Mouse (Mus musculus): Measurements from ENCODE around the gene Habp2. TPM values are rescaled to one million over a fixed set of nuclear protein-coding genes. Genes with fewer than 3 reads are reported as not detected.

The Habp2 gene
- polyA plus RNA-seq, 1 experiment from 2014 or later = 30.8 TPM

GRCm38 (mm10) chr19:56336321-56336720 lies 49.4 kb downstream of the Habp2 start:
- Histone ChIP-seq H3K9me3 (ENCODE audit: control insufficient read depth, low read depth, low read length) (no peaks in the 10 kb centered on the region), H3K9ac (replicated peaks; ENCODE audit: low read depth, low read length) (no peak overlapping the region), H3K4me2 (replicated peaks; ENCODE audit: low read depth, low read length) (no peak overlapping the region), H3K4me3 (ENCODE audit: low read depth, low read length) (no peak overlapping the region), H3K27ac (ENCODE audit: low read length) (no peak overlapping the region), H3K27me3 (ENCODE audit: control insufficient read depth, insufficient read depth, low read length) (no peaks in the 10 kb centered on the region), H3K4me1 (ENCODE audit: control insufficient read depth, insufficient read depth, low read length) (no peaks in the 10 kb centered on the region), H3K36me3 (ENCODE audit: control insufficient read depth, insufficient read depth, low read length) (no peaks in the 10 kb centered on the region)
- 90% methylated on average over 17 of the region's 17 CpGs for WGBS
- no peak for ATAC-seq (ENCODE audit: insufficient number of reproducible peaks, insufficient read depth, low FRiP score, low read depth)

- no peak overlapping the region for H3K4me3 ChIP-seq (ENCODE audit: low read depth, low read length)
- no peaks in the 10 kb centered on the region for H3K36me3 ChIP-seq (ENCODE audit: control insufficient read depth, insufficient read depth, low read length)
- H3K27ac ChIP-seq (ENCODE audit: low read length) = no peak overlapping the region
- ATAC-seq (ENCODE audit: insufficient number of reproducible peaks, insufficient read depth, low FRiP score, low read depth) = no peak
- H3K9ac ChIP-seq (replicated peaks; ENCODE audit: low read depth, low read length) = no peak overlapping the region
- no peaks in the 10 kb centered on the region for H3K9me3 ChIP-seq (ENCODE audit: control insufficient read depth, low read depth, low read length)
- no peaks in the 10 kb centered on the region for H3K4me1 ChIP-seq (ENCODE audit: control insufficient read depth, insufficient read depth, low read length)
- H3K27me3 ChIP-seq (ENCODE audit: control insufficient read depth, insufficient read depth, low read length) = no peaks in the 10 kb centered on the region
- H3K4me2 ChIP-seq (replicated peaks; ENCODE audit: low read depth, low read length) = no peak overlapping the region
- 78% methylated on average over 12 of the region's 12 CpGs for WGBS
Measured at GRCm38 (mm10) chr19:56336826-56337225, 49.9 kb downstream of the Habp2 start.

- Histone ChIP-seq H3K27ac (ENCODE audit: low read length) (no peak overlapping the region), H3K9ac (replicated peaks; ENCODE audit: low read depth, low read length) (no peak overlapping the region), H3K9me3 (ENCODE audit: control insufficient read depth, low read depth, low read length) (no peaks in the 10 kb centered on the region), H3K4me1 (ENCODE audit: control insufficient read depth, insufficient read depth, low read length) (no peaks in the 10 kb centered on the region), H3K36me3 (ENCODE audit: control insufficient read depth, insufficient read depth, low read length) (no peaks in the 10 kb centered on the region), H3K4me3 (ENCODE audit: low read depth, low read length) (no peak overlapping the region), H3K27me3 (ENCODE audit: control insufficient read depth, insufficient read depth, low read length) (no peaks in the 10 kb centered on the region), H3K4me2 (replicated peaks; ENCODE audit: low read depth, low read length) (no peak overlapping the region)
- ATAC-seq (ENCODE audit: insufficient number of reproducible peaks, insufficient read depth, low FRiP score, low read depth) = no peak
- 77% methylated on average over 8 of the region's 8 CpGs for WGBS
Measured at GRCm38 (mm10) chr19:56342006-56342405, 55.1 kb downstream of the Habp2 start.

GRCm38 (mm10) chr19:56343869-56344563 lies 57.1 kb downstream of the Habp2 start:
- ATAC-seq (ENCODE audit: insufficient number of reproducible peaks, insufficient read depth, low FRiP score, low read depth) = no peak
- H3K4me3 ChIP-seq (ENCODE audit: low read depth, low read length) = no peak overlapping the region
- no peak overlapping the region for H3K4me2 ChIP-seq (replicated peaks; ENCODE audit: low read depth, low read length)
- H3K9me3 ChIP-seq (ENCODE audit: control insufficient read depth, low read depth, low read length) = no peaks in the 10 kb centered on the region
- H3K4me1 ChIP-seq (ENCODE audit: control insufficient read depth, insufficient read depth, low read length) = no peaks in the 10 kb centered on the region
- no peak overlapping the region for H3K9ac ChIP-seq (replicated peaks; ENCODE audit: low read depth, low read length)
- no peak overlapping the region for H3K27ac ChIP-seq (ENCODE audit: low read length)
- WGBS = 64% methylated on average over 26 of the region's 26 CpGs
- H3K27me3 ChIP-seq (ENCODE audit: control insufficient read depth, insufficient read depth, low read length) = no peaks in the 10 kb centered on the region
- H3K36me3 ChIP-seq (ENCODE audit: control insufficient read depth, insufficient read depth, low read length) = no peaks in the 10 kb centered on the region

GRCm38 (mm10) chr19:56346016-56346415 lies 59.1 kb downstream of the Habp2 start:
- H3K36me3 ChIP-seq (ENCODE audit: control insufficient read depth, insufficient read depth, low read length) = no peaks in the 10 kb centered on the region
- H3K4me1 ChIP-seq (ENCODE audit: control insufficient read depth, insufficient read depth, low read length) = no peaks in the 10 kb centered on the region
- no peak for ATAC-seq (ENCODE audit: insufficient number of reproducible peaks, insufficient read depth, low FRiP score, low read depth)
- 70% methylated on average over 3 of the region's 3 CpGs for whole genome bisulfite sequencing
- no peak overlapping the region for H3K4me2 ChIP-seq (replicated peaks; ENCODE audit: low read depth, low read length)
- H3K27me3 ChIP-seq (ENCODE audit: control insufficient read depth, insufficient read depth, low read length) = no peaks in the 10 kb centered on the region
- no peak overlapping the region for H3K9ac ChIP-seq (replicated peaks; ENCODE audit: low read depth, low read length)
- no peak overlapping the region for H3K27ac ChIP-seq (ENCODE audit: low read length)
- no peak overlapping the region for H3K4me3 ChIP-seq (ENCODE audit: low read depth, low read length)
- H3K9me3 ChIP-seq (ENCODE audit: control insufficient read depth, low read depth, low read length) = no peaks in the 10 kb centered on the region

GRCm38 (mm10) chr19:56346750-56347149 lies 59.8 kb downstream of the Habp2 start:
- H3K27ac ChIP-seq (ENCODE audit: low read length) = no peak overlapping the region
- H3K9me3 ChIP-seq (ENCODE audit: control insufficient read depth, low read depth, low read length) = no peaks in the 10 kb centered on the region
- no peak for ATAC-seq (ENCODE audit: insufficient number of reproducible peaks, insufficient read depth, low FRiP score, low read depth)
- no peak overlapping the region for H3K4me3 ChIP-seq (ENCODE audit: low read depth, low read length)
- H3K4me1 ChIP-seq (ENCODE audit: control insufficient read depth, insufficient read depth, low read length) = no peaks in the 10 kb centered on the region
- H3K36me3 ChIP-seq (ENCODE audit: control insufficient read depth, insufficient read depth, low read length) = no peaks in the 10 kb centered on the region
- H3K27me3 ChIP-seq (ENCODE audit: control insufficient read depth, insufficient read depth, low read length) = no peaks in the 10 kb centered on the region
- no peak overlapping the region for H3K9ac ChIP-seq (replicated peaks; ENCODE audit: low read depth, low read length)
- WGBS = 41% methylated on average over 13 of the region's 13 CpGs
- H3K4me2 ChIP-seq (replicated peaks; ENCODE audit: low read depth, low read length) = no peak overlapping the region

GRCm38 (mm10) chr19:56349295-56349694 lies 62.4 kb downstream of the Habp2 start:
- H3K9me3 ChIP-seq (ENCODE audit: control insufficient read depth, low read depth, low read length) = no peaks in the 10 kb centered on the region
- WGBS = 31% methylated on average over 6 of the region's 6 CpGs
- no peak overlapping the region for H3K4me2 ChIP-seq (replicated peaks; ENCODE audit: low read depth, low read length)
- no peak overlapping the region for H3K9ac ChIP-seq (replicated peaks; ENCODE audit: low read depth, low read length)
- H3K36me3 ChIP-seq (ENCODE audit: control insufficient read depth, insufficient read depth, low read length) = no peaks in the 10 kb centered on the region
- H3K4me1 ChIP-seq (ENCODE audit: control insufficient read depth, insufficient read depth, low read length) = no peaks in the 10 kb centered on the region
- H3K27me3 ChIP-seq (ENCODE audit: control insufficient read depth, insufficient read depth, low read length) = no peaks in the 10 kb centered on the region
- no peak overlapping the region for H3K4me3 ChIP-seq (ENCODE audit: low read depth, low read length)
- ATAC-seq (ENCODE audit: insufficient number of reproducible peaks, insufficient read depth, low FRiP score, low read depth) = no peak
- H3K27ac ChIP-seq (ENCODE audit: low read length) = no peak overlapping the region

GRCm38 (mm10) chr19:56353689-56354088 lies 66.8 kb downstream of the Habp2 start:
- ATAC-seq (ENCODE audit: insufficient number of reproducible peaks, insufficient read depth, low FRiP score, low read depth) = no peak
- H3K27ac ChIP-seq (ENCODE audit: low read length) = no peak overlapping the region
- H3K4me2 ChIP-seq (replicated peaks; ENCODE audit: low read depth, low read length) = no peak overlapping the region
- no peaks in the 10 kb centered on the region for H3K4me1 ChIP-seq (ENCODE audit: control insufficient read depth, insufficient read depth, low read length)
- H3K4me3 ChIP-seq (ENCODE audit: low read depth, low read length) = no peak overlapping the region
- no peaks in the 10 kb centered on the region for H3K36me3 ChIP-seq (ENCODE audit: control insufficient read depth, insufficient read depth, low read length)
- no peak overlapping the region for H3K9ac ChIP-seq (replicated peaks; ENCODE audit: low read depth, low read length)
- no peaks in the 10 kb centered on the region for H3K27me3 ChIP-seq (ENCODE audit: control insufficient read depth, insufficient read depth, low read length)
- 83% methylated on average over 10 of the region's 10 CpGs for WGBS
- no peaks in the 10 kb centered on the region for H3K9me3 ChIP-seq (ENCODE audit: control insufficient read depth, low read depth, low read length)

GRCm38 (mm10) chr19:56355201-56355600 lies 68.3 kb downstream of the Habp2 start:
- no peak for ATAC-seq (ENCODE audit: insufficient number of reproducible peaks, insufficient read depth, low FRiP score, low read depth)
- H3K27ac ChIP-seq (ENCODE audit: low read length) = no peak overlapping the region
- H3K36me3 ChIP-seq (ENCODE audit: control insufficient read depth, insufficient read depth, low read length) = no peaks in the 10 kb centered on the region
- H3K27me3 ChIP-seq (ENCODE audit: control insufficient read depth, insufficient read depth, low read length) = no peaks in the 10 kb centered on the region
- WGBS = 86% methylated on average over 12 of the region's 12 CpGs
- H3K4me1 ChIP-seq (ENCODE audit: control insufficient read depth, insufficient read depth, low read length) = no peaks in the 10 kb centered on the region
- no peaks in the 10 kb centered on the region for H3K9me3 ChIP-seq (ENCODE audit: control insufficient read depth, low read depth, low read length)
- H3K9ac ChIP-seq (replicated peaks; ENCODE audit: low read depth, low read length) = no peak overlapping the region
- no peak overlapping the region for H3K4me3 ChIP-seq (ENCODE audit: low read depth, low read length)
- H3K4me2 ChIP-seq (replicated peaks; ENCODE audit: low read depth, low read length) = no peak overlapping the region

Data from stomach, embryonic 14.5 days (tissue).